Mouse (Mus musculus): ENCODE results near the gene Atp6v1a. TPM values are rescaled to one million over a fixed set of nuclear protein-coding genes. Genes with fewer than 3 reads are reported as not detected.

Gene Atp6v1a
- 115 and 139 TPM in 2 replicates for polyA plus RNA-seq (2012; rRNA removed)

DNA sequence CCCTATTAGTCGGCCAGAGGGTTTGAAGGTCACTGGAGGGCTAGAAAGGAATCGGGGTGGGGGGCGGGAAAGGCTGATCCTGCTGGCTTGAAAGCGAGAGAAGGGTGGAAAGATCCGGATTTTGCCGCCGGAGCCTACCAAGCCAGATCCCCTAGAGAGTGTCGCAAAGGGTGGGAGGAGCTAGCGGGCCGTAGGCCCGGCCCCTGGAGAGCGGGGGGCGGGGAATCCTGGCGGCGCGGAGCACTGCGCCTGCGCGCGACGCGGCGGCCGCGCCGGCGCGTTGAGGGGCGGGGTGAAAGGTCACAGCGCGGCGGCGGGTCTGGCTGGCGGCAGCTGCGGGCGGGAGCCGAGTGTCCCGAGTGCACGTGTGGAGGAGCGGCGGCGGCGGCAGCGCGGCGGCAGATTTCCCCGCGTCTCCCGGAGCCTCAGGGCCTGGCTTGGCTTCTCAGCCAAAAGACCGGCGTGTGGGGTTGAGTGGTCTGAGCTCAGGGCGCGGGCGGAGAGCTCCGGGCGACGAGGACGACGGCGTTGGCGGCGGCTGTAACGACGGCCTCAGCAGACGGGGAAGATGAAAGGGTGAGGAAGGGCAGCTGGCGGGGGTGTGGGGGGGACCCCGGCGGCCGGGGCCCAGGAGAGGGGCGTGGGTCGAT lies at the start of gene Atp6v1a, which contains the start of gene Naa50:
Gene Atp6v1a (minus strand): TSS at position 170 of the 650 bp plus-strand sequence.
Gene Naa50 (plus strand): TSS at position 295 of the 650 bp plus-strand sequence.
- no peaks in the 10 kb centered on the region for H3K27me3 ChIP-seq (replicated peaks; ENCODE audit: control insufficient read depth, insufficient read depth, low read length)
- peaks cover 3% of the 10 kb centered on the region; the same call in 1 of the 2 replicates for H3K4me1 ChIP-seq (ENCODE audit: control insufficient read depth, insufficient read depth, low read length)
- H3K27ac ChIP-seq (ENCODE audit: insufficient read depth, low read depth, low read length): peak within 1 kb of the TSS; percentile 99
- DNase-seq: peak; percentile 96
- no peaks in the 10 kb centered on the region for H3K36me3 ChIP-seq (ENCODE audit: control insufficient read depth, insufficient read depth, low read length)
- under 1% methylated on average over 70 of the region's 71 CpGs for WGBS
- peak; percentile 13 for TF ChIP-seq POLR2A (IDR thresholded peaks at IDR 0.05; ENCODE audit: low read depth, low read length)
- TF ChIP-seq CTCF (conservative IDR thresholded peaks at IDR 0.05; ENCODE audit: insufficient read depth, insufficient read length, low read depth, low read length): no peak
- H3K4me3 ChIP-seq (ENCODE audit: insufficient read depth, low read depth, low read length): peak within 1 kb of the TSS; percentile 87

DNA sequence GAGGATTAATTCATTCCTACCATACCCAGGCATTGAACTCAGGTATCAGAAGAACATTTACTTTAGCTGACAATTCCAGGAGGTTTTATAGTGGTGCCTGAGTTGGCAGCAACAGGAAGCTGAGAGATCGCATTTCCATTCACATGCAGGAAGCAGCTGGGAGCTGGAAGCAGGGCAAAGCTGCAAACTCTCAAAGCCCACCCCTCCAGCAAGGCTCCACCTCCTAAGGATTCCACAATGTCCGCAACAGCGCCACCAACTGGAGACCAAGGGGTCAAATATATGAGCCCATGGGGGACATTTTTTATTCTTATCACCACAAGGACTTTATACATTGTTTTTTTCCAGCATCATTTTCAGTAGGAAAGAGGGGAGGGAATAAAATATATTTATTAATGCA lies 49.3 kb upstream of the Atp6v1a start:
- no peak for TF ChIP-seq POLR2A (IDR thresholded peaks at IDR 0.05; ENCODE audit: low read depth, low read length)
- Histone ChIP-seq H3K27ac (ENCODE audit: insufficient read depth, low read depth, low read length) (no peak overlapping the region), H3K4me3 (ENCODE audit: insufficient read depth, low read depth, low read length) (no peak overlapping the region), H3K4me1 (ENCODE audit: control insufficient read depth, insufficient read depth, low read length) (0 out of 2 replicates have a peak, but pooled peaks cover 2% of the 10 kb centered on the region), H3K36me3 (ENCODE audit: control insufficient read depth, insufficient read depth, low read length) (no peaks in the 10 kb centered on the region), H3K27me3 (replicated peaks; ENCODE audit: control insufficient read depth, insufficient read depth, low read length) (no peaks in the 10 kb centered on the region)
- WGBS: 84% methylated on average over 3 of the region's 3 CpGs
- no peak for DNase-seq

- TF ChIP-seq POLR2A (IDR thresholded peaks at IDR 0.05; ENCODE audit: low read depth, low read length) (no peak), CTCF (conservative IDR thresholded peaks at IDR 0.05; ENCODE audit: insufficient read depth, insufficient read length, low read depth, low read length) (no peak)
- Histone ChIP-seq H3K4me1 (ENCODE audit: control insufficient read depth, insufficient read depth, low read length) (no peaks in the 10 kb centered on the region), H3K27me3 (replicated peaks; ENCODE audit: control insufficient read depth, insufficient read depth, low read length) (no peaks in the 10 kb centered on the region), H3K27ac (ENCODE audit: insufficient read depth, low read depth, low read length) (no peak overlapping the region), H3K4me3 (ENCODE audit: insufficient read depth, low read depth, low read length) (no peak overlapping the region), H3K36me3 (ENCODE audit: control insufficient read depth, insufficient read depth, low read length) (no peaks in the 10 kb centered on the region)
- WGBS: 92% methylated on average over 4 of the region's 4 CpGs
- no peak for DNase-seq
These were observed 47.7 kb upstream of the Atp6v1a start for GRCm38 (mm10) chr16:44187172-44187571.

DNA sequence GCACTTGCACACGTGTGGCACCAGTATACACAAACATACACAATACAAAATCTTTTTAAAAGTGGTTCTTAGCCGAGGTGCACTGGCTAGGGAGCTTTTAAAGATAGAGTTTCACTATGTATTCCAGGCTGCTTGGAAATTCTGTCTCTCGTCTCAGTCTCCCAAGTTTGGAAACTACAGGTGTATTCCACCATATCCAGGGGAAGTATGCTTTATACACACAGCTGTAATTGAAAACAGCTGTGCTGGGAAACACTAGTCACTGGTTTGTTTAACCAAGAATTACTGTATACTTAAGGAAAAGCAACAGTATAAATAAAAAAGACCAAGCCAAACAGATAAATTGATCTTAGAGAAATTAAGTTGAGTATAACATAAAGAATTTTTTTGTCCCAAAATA lies 45.3 kb upstream of the Atp6v1a start:
- no peaks in the 10 kb centered on the region for H3K4me1 ChIP-seq (ENCODE audit: control insufficient read depth, insufficient read depth, low read length)
- no peak overlapping the region for H3K27ac ChIP-seq (ENCODE audit: insufficient read depth, low read depth, low read length)

GRCm38 (mm10) chr16:44182597-44182996 lies 43.1 kb upstream of the Atp6v1a start:
- no peaks in the 10 kb centered on the region for H3K27me3 ChIP-seq (replicated peaks; ENCODE audit: control insufficient read depth, insufficient read depth, low read length)
- no peak overlapping the region for H3K27ac ChIP-seq (ENCODE audit: insufficient read depth, low read depth, low read length)
- no peaks in the 10 kb centered on the region; the same call in 1 of the 2 replicates for H3K36me3 ChIP-seq (ENCODE audit: control insufficient read depth, insufficient read depth, low read length)
- H3K4me3 ChIP-seq (ENCODE audit: insufficient read depth, low read depth, low read length): no peak overlapping the region
- whole genome bisulfite sequencing: 83% methylated on average over 1 of the region's 1 CpGs
- H3K4me1 ChIP-seq (ENCODE audit: control insufficient read depth, insufficient read depth, low read length): no peaks in the 10 kb centered on the region
- DNase-seq: no peak
- TF ChIP-seq CTCF (conservative IDR thresholded peaks at IDR 0.05; ENCODE audit: insufficient read depth, insufficient read length, low read depth, low read length) (no peak), POLR2A (IDR thresholded peaks at IDR 0.05; ENCODE audit: low read depth, low read length) (no peak)

More for the DNA sequence above, 45.3 kb upstream of the Atp6v1a start:
- DNase-seq: no peak
- WGBS: 70% methylated on average over 3 of the region's 3 CpGs
- TF ChIP-seq POLR2A (IDR thresholded peaks at IDR 0.05; ENCODE audit: low read depth, low read length) (no peak), CTCF (conservative IDR thresholded peaks at IDR 0.05; ENCODE audit: insufficient read depth, insufficient read length, low read depth, low read length) (no peak)
- Histone ChIP-seq H3K4me3 (ENCODE audit: insufficient read depth, low read depth, low read length) (no peak overlapping the region), H3K36me3 (ENCODE audit: control insufficient read depth, insufficient read depth, low read length) (no peaks in the 10 kb centered on the region), H3K27me3 (replicated peaks; ENCODE audit: control insufficient read depth, insufficient read depth, low read length) (no peaks in the 10 kb centered on the region)

- TF ChIP-seq POLR2A (IDR thresholded peaks at IDR 0.05; ENCODE audit: low read depth, low read length): no peak
- WGBS: 40% methylated on average over 1 of the region's 1 CpGs
- H3K36me3 ChIP-seq (ENCODE audit: control insufficient read depth, insufficient read depth, low read length): no peaks in the 10 kb centered on the region; the same call in 1 of the 2 replicates
- H3K4me1 ChIP-seq (ENCODE audit: control insufficient read depth, insufficient read depth, low read length): peaks cover 7% of the 10 kb centered on the region; the same call in 1 of the 2 replicates
- H3K4me3 ChIP-seq (ENCODE audit: insufficient read depth, low read depth, low read length): no peak overlapping the region
- no peak for DNase-seq
- no peaks in the 10 kb centered on the region for H3K27me3 ChIP-seq (replicated peaks; ENCODE audit: control insufficient read depth, insufficient read depth, low read length)
- H3K27ac ChIP-seq (ENCODE audit: insufficient read depth, low read depth, low read length): no peak overlapping the region
These were observed 39.0 kb upstream of the Atp6v1a start for GRCm38 (mm10) chr16:44178555-44178954.

- TF ChIP-seq POLR2A (IDR thresholded peaks at IDR 0.05; ENCODE audit: low read depth, low read length) (no peak), CTCF (conservative IDR thresholded peaks at IDR 0.05; ENCODE audit: insufficient read depth, insufficient read length, low read depth, low read length) (no peak)
- WGBS: 99% methylated on average over 2 of the region's 2 CpGs
- Histone ChIP-seq H3K4me3 (ENCODE audit: insufficient read depth, low read depth, low read length) (no peak overlapping the region), H3K4me1 (ENCODE audit: control insufficient read depth, insufficient read depth, low read length) (peaks cover 7% of the 10 kb centered on the region; the same call in 1 of the 2 replicates), H3K27ac (ENCODE audit: insufficient read depth, low read depth, low read length) (no peak overlapping the region), H3K27me3 (replicated peaks; ENCODE audit: control insufficient read depth, insufficient read depth, low read length) (no peaks in the 10 kb centered on the region), H3K36me3 (ENCODE audit: control insufficient read depth, insufficient read depth, low read length) (no peaks in the 10 kb centered on the region; the same call in 1 of the 2 replicates)
- no peak for DNase-seq
These were observed 37.0 kb upstream of the Atp6v1a start for GRCm38 (mm10) chr16:44176511-44176910.
